Mouse (Mus musculus): ENCODE results near the gene Sept8. TPM values are rescaled to one million over a fixed set of nuclear protein-coding genes. Genes with fewer than 3 reads are reported as not detected.

Gene Sept8
- polyA plus RNA-seq, 1 experiment from 2014 or later = 22.5 TPM

DNA sequence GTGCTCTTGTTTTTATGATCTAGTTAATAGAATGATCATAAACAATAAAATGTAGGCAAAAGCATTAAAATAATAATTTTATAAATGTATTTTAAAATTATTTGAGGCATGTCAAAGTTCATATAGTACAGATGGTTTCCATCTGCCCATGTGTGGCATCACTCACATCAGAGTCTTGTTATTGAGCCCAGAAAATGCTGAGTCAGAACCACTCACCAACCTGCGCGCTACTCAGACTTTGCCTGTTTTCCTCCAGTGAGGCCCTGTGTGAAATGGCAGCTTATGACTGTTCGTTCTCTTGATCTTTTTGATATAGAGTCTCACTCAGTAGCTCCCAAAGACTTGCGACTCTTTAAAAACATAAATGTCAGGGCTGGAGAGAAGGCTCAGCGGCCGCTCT lies 66.5 kb downstream of the Sept8 start:
- no peaks in the 10 kb centered on the region for H3K9me3 ChIP-seq (ENCODE audit: control insufficient read depth, low read length)
- no peak overlapping the region for H3K27ac ChIP-seq (replicated peaks; ENCODE audit: low read depth, low read length)
- no peak overlapping the region for H3K9ac ChIP-seq (ENCODE audit: low read length)
- no peaks in the 10 kb centered on the region for H3K27me3 ChIP-seq (ENCODE audit: control insufficient read depth, insufficient read depth, low read length)
- H3K4me1 ChIP-seq (ENCODE audit: control insufficient read depth, insufficient read depth, low read length) = no peaks in the 10 kb centered on the region
- WGBS = 97% methylated on average over 6 of the region's 6 CpGs
- H3K4me2 ChIP-seq (ENCODE audit: low read depth, severe bottlenecking) = no peak overlapping the region
- H3K36me3 ChIP-seq (ENCODE audit: control insufficient read depth, insufficient read depth, low read length) = peaks cover 3% of the 10 kb centered on the region; the same call in 1 of the 2 replicates
- ATAC-seq (ENCODE audit: insufficient number of reproducible peaks, low FRiP score, low TSS enrichment, low read depth) = no peak
- DNase-seq (ENCODE audit: low spot score) = no peak
- H3K4me3 ChIP-seq (ENCODE audit: low read depth, low read length) = no peak overlapping the region

GRCm38 (mm10) chr11:53588279-53588678 lies 69.2 kb downstream of the Sept8 start:
- WGBS = 90% methylated on average over 8 of the region's 8 CpGs
- Histone ChIP-seq H3K36me3 (ENCODE audit: control insufficient read depth, insufficient read depth, low read length) (no peaks in the 10 kb centered on the region), H3K4me1 (ENCODE audit: control insufficient read depth, insufficient read depth, low read length) (no peaks in the 10 kb centered on the region), H3K27ac (replicated peaks; ENCODE audit: low read depth, low read length) (no peak overlapping the region), H3K9me3 (ENCODE audit: control insufficient read depth, low read length) (no peaks in the 10 kb centered on the region), H3K4me3 (ENCODE audit: low read depth, low read length) (no peak overlapping the region), H3K27me3 (ENCODE audit: control insufficient read depth, insufficient read depth, low read length) (no peaks in the 10 kb centered on the region), H3K9ac (ENCODE audit: low read length) (no peak overlapping the region), H3K4me2 (ENCODE audit: low read depth, severe bottlenecking) (no peak overlapping the region)
- DNase-seq (ENCODE audit: low spot score) = no peak
- no peak for ATAC-seq (ENCODE audit: insufficient number of reproducible peaks, low FRiP score, low TSS enrichment, low read depth)

DNA sequence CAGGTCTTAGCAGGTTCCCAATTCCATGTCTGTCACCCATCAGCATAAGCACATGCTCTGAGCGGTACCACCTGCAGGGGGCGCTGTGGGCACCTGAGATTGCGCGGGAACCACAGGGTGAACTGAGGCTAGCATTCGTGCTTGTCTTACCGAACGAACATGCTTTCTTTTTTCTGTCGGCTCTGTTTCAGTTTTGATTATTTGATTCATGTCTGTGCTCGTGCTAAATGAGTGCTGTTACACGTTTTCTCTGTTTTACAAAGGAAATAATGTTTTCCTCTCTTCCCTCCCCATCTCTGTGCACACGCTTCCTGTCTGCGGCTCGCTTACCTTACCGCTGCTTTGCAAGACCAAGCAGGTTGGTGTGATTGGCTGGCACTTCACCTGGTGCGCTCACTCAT lies 71.3 kb downstream of the Sept8 start:
- H3K27ac ChIP-seq (replicated peaks; ENCODE audit: low read depth, low read length) = no peak overlapping the region
- DNase-seq (ENCODE audit: low spot score) (peak; percentile 75), ATAC-seq (ENCODE audit: insufficient number of reproducible peaks, low FRiP score, low TSS enrichment, low read depth) (no peak)
- H3K9ac ChIP-seq (ENCODE audit: low read length) = no peak overlapping the region
- H3K4me2 ChIP-seq (ENCODE audit: low read depth, severe bottlenecking) = no peak overlapping the region
- H3K36me3 ChIP-seq (ENCODE audit: control insufficient read depth, insufficient read depth, low read length) = peaks cover 3% of the 10 kb centered on the region; the same call in 1 of the 2 replicates
- no peaks in the 10 kb centered on the region for H3K9me3 ChIP-seq (ENCODE audit: control insufficient read depth, low read length)
- no peaks in the 10 kb centered on the region for H3K27me3 ChIP-seq (ENCODE audit: control insufficient read depth, insufficient read depth, low read length)
- no peak overlapping the region for H3K4me3 ChIP-seq (ENCODE audit: low read depth, low read length)
- H3K4me1 ChIP-seq (ENCODE audit: control insufficient read depth, insufficient read depth, low read length) = no peaks in the 10 kb centered on the region
- WGBS = 47% methylated on average over 15 of the region's 15 CpGs

DNA sequence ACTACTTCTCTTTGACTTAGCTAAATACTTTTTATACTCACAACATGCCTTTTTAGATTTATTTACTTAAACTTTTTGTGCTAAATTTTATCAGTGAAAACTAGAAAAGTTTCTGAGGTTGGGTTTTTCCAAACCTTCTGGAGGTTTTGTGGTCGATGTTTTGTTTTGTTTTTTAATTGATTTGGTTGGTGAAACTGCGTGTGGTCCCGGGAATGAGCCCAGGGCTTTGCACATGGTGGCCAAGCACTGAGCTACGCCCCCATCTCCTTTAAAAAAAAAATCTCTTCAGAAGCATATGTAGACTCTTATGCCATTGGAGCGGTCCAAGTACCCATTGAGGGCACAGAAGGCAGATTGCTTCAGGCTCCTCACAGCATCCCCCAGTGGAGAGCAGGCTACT lies 72.1 kb downstream of the Sept8 start:
- Histone ChIP-seq H3K4me1 (ENCODE audit: control insufficient read depth, insufficient read depth, low read length) (no peaks in the 10 kb centered on the region), H3K27me3 (ENCODE audit: control insufficient read depth, insufficient read depth, low read length) (no peaks in the 10 kb centered on the region), H3K9ac (ENCODE audit: low read length) (no peak overlapping the region), H3K4me3 (ENCODE audit: low read depth, low read length) (no peak overlapping the region), H3K36me3 (ENCODE audit: control insufficient read depth, insufficient read depth, low read length) (peaks cover 3% of the 10 kb centered on the region; the same call in 1 of the 2 replicates), H3K27ac (replicated peaks; ENCODE audit: low read depth, low read length) (no peak overlapping the region), H3K4me2 (ENCODE audit: low read depth, severe bottlenecking) (no peak overlapping the region), H3K9me3 (ENCODE audit: control insufficient read depth, low read length) (no peaks in the 10 kb centered on the region)
- no peak for ATAC-seq (ENCODE audit: insufficient number of reproducible peaks, low FRiP score, low TSS enrichment, low read depth)
- DNase-seq (ENCODE audit: low spot score) = no peak
- WGBS = 94% methylated on average over 5 of the region's 5 CpGs

Other genes starting within 250 kb of the Sept8 start
- 137 and 144 TPM in 2 replicates for gene Hspa4, start 218.8 kb upstream of the Sept8 start, polyA plus RNA-seq (2014; fragmentation: Nextera tagmentation; extraction: Ambion mirVana)
- 26.9 and 30.7 TPM in 2 replicates for gene Zcchc10, start 194.6 kb upstream of the Sept8 start, polyA plus RNA-seq (2014; fragmentation: Nextera tagmentation; extraction: Ambion mirVana)
- 40.1 and 43.1 TPM in 2 replicates for gene Aff4, start 168.4 kb upstream of the Sept8 start, polyA plus RNA-seq (2014; fragmentation: Nextera tagmentation; extraction: Ambion mirVana)
- not detected in 2 replicates for gene Leap2, start 96.1 kb upstream of the Sept8 start, polyA plus RNA-seq (2014; fragmentation: Nextera tagmentation; extraction: Ambion mirVana)
- 484 and 495 TPM in 2 replicates for gene Uqcrq, start 88.4 kb upstream of the Sept8 start, polyA plus RNA-seq (2014; fragmentation: Nextera tagmentation; extraction: Ambion mirVana)
- gene Gdf9, start 88.2 kb upstream of the Sept8 start, polyA plus RNA-seq (2014; fragmentation: Nextera tagmentation; extraction: Ambion mirVana) = 0.95 and 1.2 TPM in 2 replicates
- 0.08 TPM in 1 of 2 replicates, not detected in the other for gene Gm10447, start 62.1 kb upstream of the Sept8 start, polyA plus RNA-seq (2014; fragmentation: Nextera tagmentation; extraction: Ambion mirVana)
- gene Shroom1, start 62.1 kb upstream of the Sept8 start, polyA plus RNA-seq (2014; fragmentation: Nextera tagmentation; extraction: Ambion mirVana) = 4.6 and 4.7 TPM in 2 replicates
- not detected in 2 replicates for gene Gm9837, start 48.8 kb upstream of the Sept8 start, polyA plus RNA-seq (2014; fragmentation: Nextera tagmentation; extraction: Ambion mirVana)
- not detected in 2 replicates for gene Gm9945, start 39.1 kb upstream of the Sept8 start, polyA plus RNA-seq (2014; fragmentation: Nextera tagmentation; extraction: Ambion mirVana)
- gene Sowaha, start 39.0 kb upstream of the Sept8 start, polyA plus RNA-seq (2014; fragmentation: Nextera tagmentation; extraction: Ambion mirVana) = 0.08 and 0.20 TPM in 2 replicates
- 72.0 and 79.4 TPM in 2 replicates for gene Kif3a, start 48.1 kb downstream of the Sept8 start, polyA plus RNA-seq (2014; fragmentation: Nextera tagmentation; extraction: Ambion mirVana)
- 0.88 and 2.1 TPM in 2 replicates for gene Il4, start 99.4 kb downstream of the Sept8 start, polyA plus RNA-seq (2014; fragmentation: Nextera tagmentation; extraction: Ambion mirVana)
- not detected in 2 replicates for gene Il13, start 115.4 kb downstream of the Sept8 start, polyA plus RNA-seq (2014; fragmentation: Nextera tagmentation; extraction: Ambion mirVana)
- 26.4 and 28.7 TPM in 2 replicates for gene Rad50, start 188.1 kb downstream of the Sept8 start, polyA plus RNA-seq (2014; fragmentation: Nextera tagmentation; extraction: Ambion mirVana)
- gene Il5, start 201.5 kb downstream of the Sept8 start, polyA plus RNA-seq (2014; fragmentation: Nextera tagmentation; extraction: Ambion mirVana) = 0.09 TPM in 1 of 2 replicates, not detected in the other